Mouse (Mus musculus): ENCODE data around the gene Sec62.
A peak's percentile ranks its signal among the peaks of the same experiment; 100 is the strongest.
"Not testable (repeated sequence)": the region's sequence is repeated elsewhere in the genome, so short reads cannot be mapped to it uniquely, and the experiment has no call there.

The Sec62 gene

DNA sequence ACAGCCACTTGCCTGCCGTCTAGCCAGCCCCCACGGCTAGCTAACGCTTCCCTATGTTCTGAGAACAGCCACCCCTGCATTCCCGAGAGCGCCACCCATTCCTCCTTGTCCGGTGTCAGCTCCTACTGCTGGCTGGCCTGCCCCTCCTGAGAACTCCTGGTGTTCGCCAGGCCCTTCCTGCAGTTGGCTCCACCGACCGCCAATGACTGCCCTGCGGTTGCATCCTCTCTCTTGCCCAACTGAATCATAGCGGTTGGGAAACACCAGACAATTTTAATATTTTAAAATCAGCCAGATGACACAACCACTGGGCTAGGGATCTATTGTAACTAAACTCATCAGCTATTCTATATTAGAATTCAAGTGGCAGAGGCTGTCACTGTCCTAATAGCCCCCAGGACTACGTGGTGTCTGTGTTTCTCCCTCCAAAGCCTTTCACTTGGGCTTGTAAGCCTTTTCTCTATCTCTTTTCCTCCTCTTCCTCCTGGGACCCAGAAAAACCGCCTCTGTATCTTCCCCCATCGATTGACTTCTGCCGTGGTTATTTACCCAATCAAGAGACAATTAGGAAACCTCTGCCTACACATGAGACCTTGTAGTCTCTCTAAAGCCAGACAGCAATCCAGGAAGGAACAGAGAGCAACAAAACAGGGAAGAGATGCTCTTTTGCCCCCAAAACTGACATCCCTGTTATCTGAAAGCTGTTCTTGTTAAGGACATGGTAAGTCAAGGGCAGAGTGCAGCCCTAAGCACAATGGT lies 39.4 kb downstream of the Sec62 start:
- DNase-seq (ENCODE audit: low spot score in 2 of 2), result no peak

- no peak for DNase-seq (ENCODE audit: low spot score in 2 of 2)
Observed at GRCm38 (mm10) chr3:30833254-30833653, 40.6 kb downstream of the Sec62 start.

- no peak for DNase-seq (ENCODE audit: low spot score in 2 of 2)
Observed at GRCm38 (mm10) chr3:30845755-30846154, 53.1 kb downstream of the Sec62 start.

GRCm38 (mm10) chr3:30847413-30847812 lies 54.7 kb downstream of the Sec62 start:
- no peak for DNase-seq (ENCODE audit: low spot score in 2 of 2)

DNA sequence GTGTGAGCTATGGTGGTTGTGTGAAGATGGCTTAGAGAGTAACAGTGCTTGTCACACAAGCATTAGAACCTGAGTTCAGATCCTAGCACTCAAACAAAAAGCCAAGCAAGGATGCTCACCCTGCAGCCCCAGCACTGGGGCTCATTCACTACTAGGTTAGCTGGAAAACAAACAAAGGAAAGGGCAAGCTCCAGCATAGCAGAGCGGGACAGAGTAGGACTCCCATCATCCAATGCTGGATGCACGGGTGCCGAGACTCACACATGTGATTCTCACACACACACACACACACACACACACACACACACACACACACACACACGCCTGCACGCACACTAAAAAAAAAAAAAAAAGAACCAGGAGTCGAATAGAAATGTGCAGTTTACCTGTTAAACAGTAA lies 58.7 kb downstream of the Sec62 start:
- no peak for DNase-seq (ENCODE audit: low spot score in 2 of 2)

DNA sequence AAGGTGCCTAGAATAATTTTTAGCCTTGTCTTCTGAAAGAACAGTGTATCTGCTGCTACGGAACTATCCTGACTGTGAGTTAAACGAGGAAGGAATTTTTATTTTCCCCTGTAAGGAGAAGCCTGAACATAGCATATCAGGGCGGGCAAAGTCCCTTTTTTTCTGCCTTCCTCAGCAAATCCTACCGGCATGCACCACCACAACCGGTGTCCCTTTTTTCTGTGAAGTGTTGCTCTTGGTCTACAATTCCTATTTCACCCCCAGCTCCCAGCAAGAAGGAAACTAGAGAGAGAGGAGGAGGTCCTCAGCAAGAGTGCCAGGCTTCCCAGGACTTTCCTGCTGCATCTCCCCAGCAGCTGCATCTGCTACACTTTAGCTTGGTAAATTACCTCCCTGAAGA lies 60.9 kb downstream of the Sec62 start:
- no peak for DNase-seq (ENCODE audit: low spot score in 2 of 2)

- peak; percentile 59 to 80 for DNase-seq (ENCODE audit: low spot score in 2 of 2)
Observed at GRCm38 (mm10) chr3:30855604-30856458, 63.2 kb downstream of the Sec62 start, which contains the start of gene Gpr160. TSS of gene Gpr160 (plus strand) at chr3:30855950.

DNA sequence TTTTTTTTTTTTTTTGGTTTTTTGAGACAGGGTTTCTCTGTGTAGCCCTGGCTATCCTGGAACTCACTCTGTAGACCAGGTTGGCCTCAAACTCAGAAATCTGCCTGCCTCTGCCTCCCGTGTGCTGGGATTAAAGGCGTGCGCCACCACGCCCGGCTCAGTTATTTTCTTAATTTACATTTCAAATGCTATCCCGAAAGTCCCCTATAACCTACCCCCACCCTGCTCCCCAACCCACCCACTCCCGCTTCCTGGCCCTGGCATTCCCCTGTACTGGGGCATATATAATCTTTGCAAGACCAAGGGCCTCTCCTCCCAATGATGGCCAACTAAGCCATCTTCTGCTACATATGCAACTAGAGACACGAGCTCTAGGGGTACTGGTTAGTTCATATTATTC lies 66.9 kb downstream of the Sec62 start:
- not testable (repeated sequence) for DNase-seq (ENCODE audit: low spot score in 2 of 2)

DNA sequence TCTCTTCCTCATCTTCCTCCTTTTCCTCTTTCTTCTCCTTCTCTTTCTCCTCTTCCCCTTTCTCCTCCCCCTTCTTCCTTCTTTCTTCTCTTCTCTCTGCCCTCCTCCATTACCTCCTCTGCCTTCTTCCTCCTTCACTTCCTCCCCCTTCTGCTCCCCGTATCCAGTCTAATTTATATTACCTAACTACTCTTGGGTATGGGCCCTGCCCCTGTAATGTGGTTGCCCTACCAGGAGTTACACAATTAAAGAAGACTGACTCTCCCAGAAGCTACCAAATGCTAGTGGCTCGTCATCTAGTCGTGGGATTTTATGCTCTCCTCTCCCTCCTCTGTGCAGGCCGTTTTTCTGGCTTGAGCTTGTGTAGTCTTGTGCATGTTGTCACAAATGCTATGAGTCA lies 68.0 kb downstream of the Sec62 start:
- no peak for DNase-seq (ENCODE audit: low spot score in 2 of 2)

GRCm38 (mm10) chr3:30863712-30864435 lies 71.2 kb downstream of the Sec62 start:
- DNase-seq (ENCODE audit: low spot score in 2 of 2), result no peak

DNA sequence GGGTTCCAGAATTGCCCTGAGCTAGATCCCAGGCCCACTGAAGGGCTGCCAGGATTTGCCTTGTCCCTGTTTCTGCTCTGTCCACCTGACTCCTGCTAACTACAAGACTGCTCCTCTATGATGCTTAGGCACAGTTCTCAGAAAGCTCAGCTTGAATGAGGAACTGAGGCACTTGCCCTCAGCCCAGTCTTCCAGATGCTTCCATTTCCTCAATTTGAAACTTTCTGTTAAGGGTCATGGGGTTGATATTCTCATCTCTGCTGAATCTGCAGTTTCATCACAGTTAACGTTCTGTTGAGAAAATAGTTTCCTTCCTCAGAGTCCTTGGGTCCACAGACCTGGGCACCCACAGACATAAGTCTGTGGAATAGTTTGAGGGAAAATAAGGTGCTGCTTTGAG lies 72.0 kb downstream of the Sec62 start:
- no peak for DNase-seq (ENCODE audit: low spot score in 2 of 2)

- DNase-seq (ENCODE audit: low spot score in 2 of 2), result no peak
Observed at GRCm38 (mm10) chr3:30868176-30868575, 75.5 kb downstream of the Sec62 start.

GRCm38 (mm10) chr3:30868625-30869024 lies 76.0 kb downstream of the Sec62 start:
- no peak for DNase-seq (ENCODE audit: low spot score in 2 of 2)

DNA sequence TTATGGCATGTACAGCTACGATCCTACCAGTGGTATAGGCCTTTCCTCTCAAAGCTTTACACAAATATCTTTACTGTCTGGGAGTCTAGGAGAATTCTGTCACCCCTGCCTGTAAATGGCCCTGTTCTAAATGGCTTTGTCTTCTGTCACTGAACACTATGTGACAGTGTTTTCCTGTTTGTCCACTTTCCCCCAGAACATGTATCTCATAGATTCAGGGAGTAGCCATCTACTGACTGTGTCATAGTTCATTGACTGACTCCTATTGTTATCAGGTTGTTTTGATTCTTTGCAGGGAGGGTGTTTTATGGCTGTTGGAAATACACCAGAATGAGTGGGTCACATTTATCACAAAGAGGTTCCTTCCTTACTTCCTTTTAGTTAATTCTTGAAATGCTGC lies 77.3 kb downstream of the Sec62 start:
- DNase-seq (ENCODE audit: low spot score in 2 of 2), result no peak
